12 mouse cellular contexts compared by ENCODE assay signal in the genomic region with DNA sequence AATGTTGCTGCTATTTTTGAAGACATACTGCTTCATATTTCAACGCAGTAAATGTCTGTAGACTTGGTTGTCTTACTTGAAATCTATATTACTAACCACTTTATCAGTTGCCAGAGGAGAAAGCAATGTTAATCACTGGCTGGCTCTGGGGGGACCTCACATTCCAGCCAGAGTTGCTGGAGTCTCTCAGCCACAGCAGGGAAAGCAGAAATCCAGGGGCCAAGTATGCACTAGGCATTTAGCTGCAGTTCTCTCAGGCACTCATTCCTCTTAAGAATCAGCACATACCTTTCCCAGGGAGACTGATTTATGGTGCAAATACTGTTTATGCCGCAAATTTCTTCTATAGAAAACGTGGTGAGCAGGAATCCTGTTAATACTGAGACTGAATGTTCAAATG.
DNase-seq lines count a peak whose midpoint lies in the region; ATAC-seq lines count a peak whose summit lies in the region.
"Had no signal": no experiment of that assay in that cellular context is flagged by ENCODE, and none has a peak within 500 bp of the region (broad histone marks: within the 10 kb centered on the region; RNA-seq: fewer than 3 reads in every experiment).

No protein-coding gene starts in this region.

- ATAC-seq in hindbrain, embryonic 16.5 days, result no peak
- peak; percentile 51; the same call in 1 of the 2 replicates for ATAC-seq in midbrain, embryonic 12.5 days (ENCODE audit: low FRiP score, low read depth)
- no peak for ATAC-seq in midbrain, embryonic 15.5 days (replicated peaks)
- ATAC-seq in intestine, embryonic 16.5 days, result peak; percentile 61
- ATAC-seq: liver, postnatal 0 days had no signal

- no peak overlapping the region; the same call in 1 of the 2 replicates for H3K9ac ChIP-seq in hindbrain, embryonic 16.5 days (ENCODE audit: low read depth, low read length)
- no peak overlapping the region for H3K9ac ChIP-seq in midbrain, embryonic 12.5 days (replicated peaks)
- H3K9ac ChIP-seq in midbrain, embryonic 15.5 days, result no peak overlapping the region
- no peak overlapping the region for H3K9ac ChIP-seq in intestine, embryonic 16.5 days (ENCODE audit: low read depth, low read length)
- H3K9ac ChIP-seq: embryonic facial prominence, embryonic 15.5 days; liver, postnatal 0 days had no signal

- no peaks in the 10 kb centered on the region for H3K36me3 ChIP-seq in hindbrain, embryonic 10.5 days
- H3K36me3 ChIP-seq in hindbrain, embryonic 16.5 days (ENCODE audit: control insufficient read depth, insufficient read depth, low read length), result no peaks in the 10 kb centered on the region
- H3K36me3 ChIP-seq in midbrain, embryonic 12.5 days, result no peaks in the 10 kb centered on the region
- no peaks in the 10 kb centered on the region for H3K36me3 ChIP-seq in midbrain, embryonic 15.5 days (replicated peaks)
- H3K36me3 ChIP-seq in intestine, embryonic 16.5 days (ENCODE audit: control insufficient read depth, insufficient read depth, low read length), result no peaks in the 10 kb centered on the region
- H3K36me3 ChIP-seq: embryonic facial prominence, embryonic 15.5 days had no signal

- H3K4me1 ChIP-seq in hindbrain, embryonic 10.5 days (replicated peaks), result no peaks in the 10 kb centered on the region; the same call in none of the 2 replicates
- H3K4me1 ChIP-seq in hindbrain, embryonic 16.5 days (ENCODE audit: control insufficient read depth, insufficient read depth, low read depth, low read length), result no peaks in the 10 kb centered on the region
- peaks cover 7% of the 10 kb centered on the region; the same call in 1 of the 2 replicates for H3K4me1 ChIP-seq in midbrain, embryonic 12.5 days
- H3K4me1 ChIP-seq in midbrain, embryonic 15.5 days, result no peaks in the 10 kb centered on the region
- no peaks in the 10 kb centered on the region for H3K4me1 ChIP-seq in intestine, embryonic 16.5 days (ENCODE audit: control insufficient read depth, insufficient read depth, low read length)
- H3K4me1 ChIP-seq: embryonic facial prominence, embryonic 15.5 days had no signal

- WGBS in hindbrain, embryonic 10.5 days, result 72% methylated on average over 3 of the region's 3 CpGs
- WGBS in hindbrain, embryonic 16.5 days, result 59% methylated on average over 3 of the region's 3 CpGs
- 45% methylated on average over 3 of the region's 3 CpGs for WGBS in midbrain, embryonic 12.5 days
- 41% methylated on average over 3 of the region's 3 CpGs for WGBS in midbrain, embryonic 15.5 days
- 27% methylated on average over 3 of the region's 3 CpGs for WGBS in intestine, embryonic 16.5 days

- no peaks in the 10 kb centered on the region for H3K9me3 ChIP-seq in hindbrain, embryonic 10.5 days
- no peaks in the 10 kb centered on the region for H3K9me3 ChIP-seq in hindbrain, embryonic 16.5 days (ENCODE audit: control insufficient read depth, low read length)
- H3K9me3 ChIP-seq in midbrain, embryonic 12.5 days, result no peaks in the 10 kb centered on the region
- H3K9me3 ChIP-seq in midbrain, embryonic 15.5 days, result no peaks in the 10 kb centered on the region
- H3K9me3 ChIP-seq in intestine, embryonic 16.5 days (ENCODE audit: control insufficient read depth, low read length), result no peaks in the 10 kb centered on the region
- H3K9me3 ChIP-seq: embryonic facial prominence, embryonic 15.5 days had no signal

- no peak for DNase-seq in hindbrain, embryonic 10.5 days (ENCODE audit: low spot score)
- no peak for DNase-seq in cerebellum, adult 9-10 months
- no peak for DNase-seq in testis, postnatal 10 days (ENCODE audit: low spot score)
- DNase-seq: gastrocnemius, postnatal 36 days; layer of hippocampus, postnatal 36 days; liver, postnatal 0 days; right cerebral cortex, postnatal 14 days had no signal

- H3K4me2 ChIP-seq in hindbrain, embryonic 16.5 days (ENCODE audit: low read length), result no peak overlapping the region
- no peak overlapping the region for H3K4me2 ChIP-seq in midbrain, embryonic 12.5 days (replicated peaks)
- no peak overlapping the region for H3K4me2 ChIP-seq in midbrain, embryonic 15.5 days
- H3K4me2 ChIP-seq in intestine, embryonic 16.5 days (ENCODE audit: low read depth, low read length), result no peak overlapping the region
- H3K4me2 ChIP-seq: embryonic facial prominence, embryonic 15.5 days had no signal

- no peaks in the 10 kb centered on the region for H3K27me3 ChIP-seq in hindbrain, embryonic 10.5 days (ENCODE audit: insufficient read depth, poor library complexity, severe bottlenecking)
- no peaks in the 10 kb centered on the region for H3K27me3 ChIP-seq in hindbrain, embryonic 16.5 days (replicated peaks; ENCODE audit: control insufficient read depth, insufficient read depth, low read length)
- no peaks in the 10 kb centered on the region for H3K27me3 ChIP-seq in midbrain, embryonic 12.5 days
- no peaks in the 10 kb centered on the region for H3K27me3 ChIP-seq in midbrain, embryonic 15.5 days (replicated peaks)
- H3K27me3 ChIP-seq in intestine, embryonic 16.5 days (replicated peaks; ENCODE audit: control insufficient read depth, insufficient read depth, low read length), result no peaks in the 10 kb centered on the region
- H3K27me3 ChIP-seq: embryonic facial prominence, embryonic 15.5 days had no signal

- 0 out of 2 replicates have a peak overlapping the region, but pooled peaks have one; percentile 23 for H3K27ac ChIP-seq in hindbrain, embryonic 10.5 days
- no peak overlapping the region for H3K27ac ChIP-seq in hindbrain, embryonic 16.5 days (ENCODE audit: low read depth, low read length)
- no peak overlapping the region for H3K27ac ChIP-seq in midbrain, embryonic 12.5 days (replicated peaks)
- no peak overlapping the region for H3K27ac ChIP-seq in midbrain, embryonic 15.5 days
- H3K27ac ChIP-seq in intestine, embryonic 16.5 days (ENCODE audit: low read length), result no peak overlapping the region
- H3K27ac ChIP-seq: embryonic facial prominence, embryonic 15.5 days had no signal

- H3K4me3 ChIP-seq in hindbrain, embryonic 10.5 days, result no peak overlapping the region
- no peak overlapping the region for H3K4me3 ChIP-seq in hindbrain, embryonic 16.5 days (ENCODE audit: low read length)
- H3K4me3 ChIP-seq in midbrain, embryonic 12.5 days, result no peak overlapping the region
- no peak overlapping the region for H3K4me3 ChIP-seq in midbrain, embryonic 15.5 days
- no peak overlapping the region for H3K4me3 ChIP-seq in intestine, embryonic 16.5 days (ENCODE audit: low read length)
- H3K4me3 ChIP-seq: embryonic facial prominence, embryonic 15.5 days had no signal

Comparison
In these comparisons a context has a peak if more than half of its experiments do, and no peak if none do; other contexts are left out.
1. ATAC-seq: peak in midbrain, embryonic 12.5 days (single experiment) and intestine, embryonic 16.5 days (single experiment); none in hindbrain, embryonic 16.5 days (single experiment) and midbrain, embryonic 15.5 days (single experiment).